Mouse (Mus musculus): Measurements from ENCODE around the gene Gm1043. TPM values are rescaled to one million over a fixed set of nuclear protein-coding genes. Genes with fewer than 3 reads are reported as not detected.
A peak's percentile ranks its signal among the peaks of the same experiment; 100 is the strongest.

The Gm1043 gene
- polyA plus RNA-seq, 1 experiment = 3.0 TPM

DNA sequence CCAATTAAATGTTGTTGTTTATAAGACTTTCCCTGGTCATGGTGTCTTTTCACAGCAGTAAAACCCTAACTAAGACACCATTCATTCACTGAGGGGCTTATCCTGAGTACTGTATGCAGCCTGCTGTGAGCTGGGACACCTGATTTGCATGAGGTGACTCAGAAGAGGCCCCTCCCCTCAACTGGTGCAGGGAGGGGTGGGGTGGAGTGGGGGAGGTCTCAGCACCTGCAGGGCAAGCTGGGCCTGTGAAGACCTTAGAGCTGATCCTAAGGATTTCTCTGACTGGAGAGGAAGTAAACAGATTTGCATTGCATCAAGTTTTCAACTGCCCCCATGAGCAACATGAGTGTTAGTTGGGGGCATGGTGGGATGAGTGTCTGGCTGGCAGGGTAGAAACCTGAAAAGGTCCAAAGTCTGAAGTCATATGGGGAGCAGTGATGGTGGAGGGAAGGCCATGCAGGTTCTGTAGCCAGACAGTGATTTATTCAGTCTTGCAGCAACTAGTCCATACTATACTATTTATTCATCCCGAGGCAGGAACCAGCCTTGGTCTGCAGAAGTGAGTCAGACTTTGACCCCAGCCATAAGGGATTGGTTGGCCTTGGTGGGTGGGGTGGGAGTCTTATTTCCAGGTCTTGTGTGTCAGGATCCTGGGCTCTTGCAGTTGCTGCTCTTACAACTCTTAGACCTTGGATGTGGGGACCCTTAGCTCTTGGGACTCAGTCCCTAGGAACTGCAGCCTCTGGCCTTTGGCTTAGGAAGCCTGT is 3.4 kb downstream of the Gm1043 start:
- DNase-seq (ENCODE audit: low read depth in 1 of 2, low spot score in 2 of 2) = peak in 1 of 2 experiments; percentile 31
- H3K27ac ChIP-seq (ENCODE audit: insufficient read depth, low read length) = no peak overlapping the region
- TF ChIP-seq POLR2A (IDR thresholded peaks at IDR 0.05; ENCODE audit: low read depth, low read length) (no peak), CTCF (IDR thresholded peaks at IDR 0.05; ENCODE audit: extremely low read depth, insufficient read depth, insufficient read length, insufficient replicate concordance) (no peak)
- 79% methylated on average over 1 of the region's 1 CpGs for WGBS
- H3K4me3 ChIP-seq (ENCODE audit: extremely low read depth, insufficient read depth, insufficient read length) = no peak overlapping the region
- H3K36me3 ChIP-seq (ENCODE audit: control insufficient read depth, insufficient read depth, low read length) = peaks cover 29% of the 10 kb centered on the region
- peaks cover 12% of the 10 kb centered on the region for H3K4me1 ChIP-seq (ENCODE audit: control insufficient read depth, insufficient read depth, insufficient read length)
- H3K27me3 ChIP-seq (ENCODE audit: control insufficient read depth, insufficient read depth, low read length) = no peaks in the 10 kb centered on the region

DNA sequence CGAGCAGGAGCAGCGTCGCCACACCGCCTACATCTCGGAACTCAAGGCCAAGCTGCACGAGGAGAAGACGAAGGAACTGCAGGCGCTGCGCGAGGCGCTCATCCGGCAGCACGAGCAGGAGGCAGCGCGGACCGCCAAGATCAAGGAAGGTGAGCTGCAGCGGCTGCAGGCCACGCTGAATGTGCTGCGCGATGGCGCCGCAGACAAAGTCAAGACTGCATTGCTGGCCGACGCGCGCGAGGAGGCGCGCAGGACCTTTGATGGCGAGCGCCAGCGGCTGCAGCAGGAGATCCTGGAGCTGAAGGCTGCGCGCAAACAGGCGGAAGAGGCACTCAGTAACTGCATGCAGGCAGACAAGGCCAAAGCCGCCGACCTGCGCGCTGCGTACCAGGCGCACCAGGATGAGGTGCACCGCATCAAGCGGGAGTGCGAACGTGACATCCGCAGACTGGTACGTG is 6.0 kb downstream of the Gm1043 start:
- Histone ChIP-seq H3K27ac (ENCODE audit: insufficient read depth, low read length) (no peak overlapping the region), H3K4me1 (ENCODE audit: control insufficient read depth, insufficient read depth, insufficient read length) (peaks cover 4% of the 10 kb centered on the region; the same call in 1 of the 2 replicates), H3K4me3 (ENCODE audit: extremely low read depth, insufficient read depth, insufficient read length) (no peak overlapping the region), H3K36me3 (ENCODE audit: control insufficient read depth, insufficient read depth, low read length) (peaks cover 29% of the 10 kb centered on the region), H3K27me3 (ENCODE audit: control insufficient read depth, insufficient read depth, low read length) (no peaks in the 10 kb centered on the region)
- TF ChIP-seq POLR2A (IDR thresholded peaks at IDR 0.05; ENCODE audit: low read depth, low read length) (no peak), CTCF (IDR thresholded peaks at IDR 0.05; ENCODE audit: extremely low read depth, insufficient read depth, insufficient read length, insufficient replicate concordance) (no peak)
- DNase-seq (ENCODE audit: low read depth in 1 of 2, low spot score in 2 of 2) = no peak
- 84% methylated on average over 47 of the region's 47 CpGs for whole genome bisulfite sequencing

DNA sequence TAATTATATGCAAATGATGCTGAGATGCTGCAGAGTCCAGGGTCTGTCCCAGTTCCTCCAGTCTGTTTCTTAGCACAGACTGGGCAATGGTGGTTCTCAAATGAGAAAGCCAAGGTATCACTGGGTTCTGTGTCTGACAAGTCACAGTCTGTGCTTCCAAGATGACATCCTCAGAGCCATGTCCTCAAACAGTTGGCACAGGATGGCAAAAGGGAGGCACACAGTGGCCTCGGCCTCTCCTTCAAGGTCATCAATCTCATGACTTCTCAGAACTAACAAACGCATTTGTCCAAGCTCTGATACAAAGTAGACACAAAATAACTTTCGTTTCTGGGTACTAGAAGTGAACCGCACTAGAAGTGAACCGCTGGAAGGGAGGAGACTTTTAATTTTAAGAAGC is 9.8 kb downstream of the Gm1043 start:
- H3K4me1 ChIP-seq (ENCODE audit: control insufficient read depth, insufficient read depth, insufficient read length) = peaks cover 4% of the 10 kb centered on the region; the same call in 1 of the 2 replicates
- no peak overlapping the region for H3K4me3 ChIP-seq (ENCODE audit: extremely low read depth, insufficient read depth, insufficient read length)
- H3K27me3 ChIP-seq (ENCODE audit: control insufficient read depth, insufficient read depth, low read length) = no peaks in the 10 kb centered on the region
- DNase-seq (ENCODE audit: low read depth in 1 of 2, low spot score in 2 of 2) = no peak
- no peak overlapping the region for H3K27ac ChIP-seq (ENCODE audit: insufficient read depth, low read length)
- no peak for TF ChIP-seq POLR2A (IDR thresholded peaks at IDR 0.05; ENCODE audit: low read depth, low read length)
- no peak for TF ChIP-seq CTCF (IDR thresholded peaks at IDR 0.05; ENCODE audit: extremely low read depth, insufficient read depth, insufficient read length, insufficient replicate concordance)
- WGBS = 91% methylated on average over 5 of the region's 5 CpGs
- H3K36me3 ChIP-seq (ENCODE audit: control insufficient read depth, insufficient read depth, low read length) = peaks cover 27% of the 10 kb centered on the region

DNA sequence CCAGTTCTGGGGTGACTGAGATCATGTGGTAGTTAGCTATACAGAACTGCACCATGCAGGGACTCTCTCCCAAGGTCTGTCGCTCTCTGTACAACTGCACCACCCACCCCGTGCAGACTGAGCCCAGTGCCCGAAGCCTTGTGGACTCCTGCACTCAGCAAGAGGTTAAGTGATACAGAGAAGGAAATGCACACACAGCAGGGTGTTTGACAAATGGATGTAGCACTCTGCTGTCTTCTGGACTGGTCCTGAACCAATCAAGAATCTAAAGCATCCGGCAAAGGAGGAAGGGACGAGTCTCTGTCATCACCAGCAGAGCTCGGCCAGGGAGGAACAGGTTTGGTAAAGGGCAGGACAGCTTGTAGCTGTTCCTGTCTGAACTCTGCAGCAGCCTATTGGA is 12.4 kb downstream of the Gm1043 start:
- WGBS = 85% methylated on average over 6 of the region's 6 CpGs
- TF ChIP-seq POLR2A (IDR thresholded peaks at IDR 0.05; ENCODE audit: low read depth, low read length) (no peak), CTCF (IDR thresholded peaks at IDR 0.05; ENCODE audit: extremely low read depth, insufficient read depth, insufficient read length, insufficient replicate concordance) (no peak)
- Histone ChIP-seq H3K4me3 (ENCODE audit: extremely low read depth, insufficient read depth, insufficient read length) (no peak overlapping the region), H3K27ac (ENCODE audit: insufficient read depth, low read length) (no peak overlapping the region), H3K27me3 (ENCODE audit: control insufficient read depth, insufficient read depth, low read length) (no peaks in the 10 kb centered on the region), H3K36me3 (ENCODE audit: control insufficient read depth, insufficient read depth, low read length) (peaks cover 19% of the 10 kb centered on the region), H3K4me1 (ENCODE audit: control insufficient read depth, insufficient read depth, insufficient read length) (no peaks in the 10 kb centered on the region)
- no peak for DNase-seq (ENCODE audit: low read depth in 1 of 2, low spot score in 2 of 2)

- Histone ChIP-seq H3K4me3 (ENCODE audit: extremely low read depth, insufficient read depth, insufficient read length) (no peak overlapping the region), H3K36me3 (ENCODE audit: control insufficient read depth, insufficient read depth, low read length) (peaks cover 20% of the 10 kb centered on the region), H3K4me1 (ENCODE audit: control insufficient read depth, insufficient read depth, insufficient read length) (no peaks in the 10 kb centered on the region), H3K27ac (ENCODE audit: insufficient read depth, low read length) (no peak overlapping the region), H3K27me3 (ENCODE audit: control insufficient read depth, insufficient read depth, low read length) (no peaks in the 10 kb centered on the region)
- TF ChIP-seq POLR2A (IDR thresholded peaks at IDR 0.05; ENCODE audit: low read depth, low read length) (no peak), CTCF (IDR thresholded peaks at IDR 0.05; ENCODE audit: extremely low read depth, insufficient read depth, insufficient read length, insufficient replicate concordance) (no peak)
- WGBS = 88% methylated on average over 5 of the region's 5 CpGs
- no peak for DNase-seq (ENCODE audit: low read depth in 1 of 2, low spot score in 2 of 2)
These were observed 15.6 kb downstream of the Gm1043 start for GRCm38 (mm10) chr5:37100813-37101212.

GRCm38 (mm10) chr5:37101631-37102030 is 16.5 kb downstream of the Gm1043 start:
- no peak for TF ChIP-seq POLR2A (IDR thresholded peaks at IDR 0.05; ENCODE audit: low read depth, low read length)
- no peak for TF ChIP-seq CTCF (IDR thresholded peaks at IDR 0.05; ENCODE audit: extremely low read depth, insufficient read depth, insufficient read length, insufficient replicate concordance)
- no peak for DNase-seq (ENCODE audit: low read depth in 1 of 2, low spot score in 2 of 2)
- Histone ChIP-seq H3K4me1 (ENCODE audit: control insufficient read depth, insufficient read depth, insufficient read length) (no peaks in the 10 kb centered on the region), H3K36me3 (ENCODE audit: control insufficient read depth, insufficient read depth, low read length) (peaks cover 24% of the 10 kb centered on the region), H3K4me3 (ENCODE audit: extremely low read depth, insufficient read depth, insufficient read length) (no peak overlapping the region), H3K27me3 (ENCODE audit: control insufficient read depth, insufficient read depth, low read length) (no peaks in the 10 kb centered on the region), H3K27ac (ENCODE audit: insufficient read depth, low read length) (no peak overlapping the region)
- WGBS = 92% methylated on average over 15 of the region's 15 CpGs

DNA sequence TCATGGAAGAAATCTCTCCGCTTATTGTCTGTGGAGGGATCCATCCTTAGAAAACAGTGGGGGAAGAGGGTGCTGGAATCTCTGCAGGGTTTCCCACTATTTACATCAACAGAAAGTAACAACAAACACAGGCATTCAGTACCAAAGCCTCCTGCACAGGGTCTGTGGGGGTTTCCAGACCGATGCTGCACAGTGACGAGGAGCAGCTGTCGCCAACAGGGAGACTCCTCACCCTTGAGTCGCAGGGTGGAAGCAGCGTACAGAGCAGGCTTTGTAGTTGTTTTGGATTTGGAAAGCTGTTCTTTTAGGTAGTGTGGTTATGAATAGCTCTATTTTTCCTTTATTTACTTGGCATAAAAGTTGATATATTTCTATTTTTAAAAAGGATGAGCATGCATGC is 16.9 kb downstream of the Gm1043 start:
- Histone ChIP-seq H3K27me3 (ENCODE audit: control insufficient read depth, insufficient read depth, low read length) (no peaks in the 10 kb centered on the region), H3K36me3 (ENCODE audit: control insufficient read depth, insufficient read depth, low read length) (peaks cover 25% of the 10 kb centered on the region), H3K4me1 (ENCODE audit: control insufficient read depth, insufficient read depth, insufficient read length) (no peaks in the 10 kb centered on the region), H3K4me3 (ENCODE audit: extremely low read depth, insufficient read depth, insufficient read length) (no peak overlapping the region), H3K27ac (ENCODE audit: insufficient read depth, low read length) (no peak overlapping the region)
- 88% methylated on average over 6 of the region's 6 CpGs for WGBS
- DNase-seq (ENCODE audit: low read depth in 1 of 2, low spot score in 2 of 2) = no peak
- TF ChIP-seq POLR2A (IDR thresholded peaks at IDR 0.05; ENCODE audit: low read depth, low read length) (no peak), CTCF (IDR thresholded peaks at IDR 0.05; ENCODE audit: extremely low read depth, insufficient read depth, insufficient read length, insufficient replicate concordance) (no peak)
